Mouse (Mus musculus) embryo, embryonic 10 days (tissue): Measurements from ENCODE around the gene Rad51b.

Experiments used
- DNase-seq: peaks from one replicate; pipeline ENCODE4 v3.0.0-alpha.2; 2015; ENCODE audit warnings: low spot score

The Rad51b gene

GRCm38 (mm10) chr12:79531809-79532798, 235.0 kb downstream of the Rad51b start:
- peak; percentile 51 for DNase-seq

GRCm38 (mm10) chr12:79534778-79535177, 237.7 kb downstream of the Rad51b start:
- peak; percentile 48 for DNase-seq

GRCm38 (mm10) chr12:79535532-79536437, 238.7 kb downstream of the Rad51b start:
- peak; percentile 50 for DNase-seq

- DNase-seq, result no peak
Observed at GRCm38 (mm10) chr12:79540176-79540575, 243.1 kb downstream of the Rad51b start.

GRCm38 (mm10) chr12:79541581-79541980, 244.5 kb downstream of the Rad51b start:
- no peak for DNase-seq

GRCm38 (mm10) chr12:79545063-79545462, 248.0 kb downstream of the Rad51b start:
- no peak for DNase-seq

GRCm38 (mm10) chr12:79547556-79547955, 250.5 kb downstream of the Rad51b start:
- DNase-seq, result no peak

- no peak for DNase-seq
Observed at GRCm38 (mm10) chr12:79548607-79549330, 251.7 kb downstream of the Rad51b start.

GRCm38 (mm10) chr12:79550049-79550682, 253.1 kb downstream of the Rad51b start:
- no peak for DNase-seq

GRCm38 (mm10) chr12:79551274-79551673, 254.2 kb downstream of the Rad51b start:
- no peak for DNase-seq

- no peak for DNase-seq
Observed at GRCm38 (mm10) chr12:79553056-79553455, 256.0 kb downstream of the Rad51b start.

- DNase-seq, result no peak
Observed at GRCm38 (mm10) chr12:79557904-79558303, 260.8 kb downstream of the Rad51b start.

GRCm38 (mm10) chr12:79558711-79559110, 261.6 kb downstream of the Rad51b start:
- DNase-seq, result no peak

- no peak for DNase-seq
Observed at GRCm38 (mm10) chr12:79559410-79560015, 262.4 kb downstream of the Rad51b start.

- no peak for DNase-seq
Observed at GRCm38 (mm10) chr12:79560084-79560699, 263.1 kb downstream of the Rad51b start.

GRCm38 (mm10) chr12:79560893-79561292, 263.8 kb downstream of the Rad51b start:
- DNase-seq, result no peak

- DNase-seq, result no peak
Observed at GRCm38 (mm10) chr12:79574159-79575040, 277.3 kb downstream of the Rad51b start.

- no peak for DNase-seq
Observed at GRCm38 (mm10) chr12:79575041-79575541, 278.0 kb downstream of the Rad51b start.

- DNase-seq, result no peak
Observed at GRCm38 (mm10) chr12:79577525-79577924, 280.4 kb downstream of the Rad51b start.
